Mouse (Mus musculus) midbrain, postnatal 0 days (tissue): ENCODE data around the gene Mynn. TPM values are rescaled to one million over a fixed set of nuclear protein-coding genes. Genes with fewer than 3 reads are reported as not detected.

Experiments
- ATAC-seq: fragments of 200-750 bp; cut with Nextera tagmentation; 2 replicates; pipeline ENCODE4 v1.8.0; 2017; ENCODE audit warnings: moderate number of reproducible peaks, mild to moderate bottlenecking, moderate TSS enrichment, moderate library complexity; ENCODE audit not compliant: low FRiP score
- DNase-seq: peaks from one replicate; pipeline ENCODE4 v3.0.0-alpha.2; 2015; ENCODE audit warnings: low spot score
- H3K27ac ChIP-seq: fragments of 300-500 bp; sonication (generic); 2 replicates; pipeline ENCODE4 v1.5.1; 2014; ENCODE audit warnings: low read depth, mild to moderate bottlenecking, low read length, mixed read lengths
- H3K27me3 ChIP-seq: fragments of 300-500 bp; sonication (generic); 2 replicates; pipeline ENCODE4 v1.6.1; 2014; ENCODE audit warnings: low read length, control low read depth, mixed read lengths; ENCODE audit not compliant: insufficient read depth
- H3K36me3 ChIP-seq: fragments of 300-500 bp; sonication (generic); 2 replicates; pipeline ENCODE4 v1.6.1; 2014; ENCODE audit warnings: low read length, control low read depth, mixed read lengths; ENCODE audit not compliant: insufficient read depth
- H3K4me1 ChIP-seq: fragments of 300-500 bp; sonication (generic); 2 replicates; pipeline ENCODE4 v1.6.1; 2014; ENCODE audit warnings: mild to moderate bottlenecking, control low read depth, antibody characterized with exemption, low read length, mixed read lengths; ENCODE audit not compliant: insufficient read depth
- H3K4me2 ChIP-seq: fragments of 300-500 bp; sonication (generic); 2 replicates; pipeline ENCODE4 v1.6.1; 2014; ENCODE audit warnings: low read depth, mild to moderate bottlenecking, low read length, mixed read lengths; ENCODE audit not compliant: poor library complexity, severe bottlenecking
- H3K4me3 ChIP-seq: fragments of 300-500 bp; sonication (generic); 2 replicates; pipeline ENCODE4 v1.5.1; 2014; ENCODE audit warnings: low read depth, mild to moderate bottlenecking, low read length, moderate library complexity
- H3K9ac ChIP-seq: fragments of 300-500 bp; sonication (generic); replicated peaks from 2 replicates; pipeline ENCODE4 v1.6.1; 2014; ENCODE audit warnings: mild to moderate bottlenecking, low read length, moderate library complexity, mixed read lengths; ENCODE audit not compliant: poor library complexity, severe bottlenecking
- H3K9me3 ChIP-seq: fragments of 300-500 bp; sonication (generic); 2 replicates; pipeline ENCODE4 v1.6.1; 2016; ENCODE audit warnings: low read length, control low read depth
- CTCF ChIP-seq: IDR thresholded peaks from 2 replicates; pipeline ENCODE4 v1.5.1; 2016; ENCODE audit warnings: antibody characterized with exemption, mild to moderate bottlenecking
- WGBS: fragments of 180-500 bp; shearing (Covaris S2); extraction: QIAGEN DNeasy Blood & Tissue Kit; methylation state at CpG from one replicate; pipeline ENCODE4 v1.1.7; 2014; 5-methylcytosine and 5-hydroxymethylcytosine counted together
- polyA plus RNA-seq: library from polyadenylated mRNA; unstranded; fragments of >200 nt; fragmentation: Nextera tagmentation; extraction: Ambion mirVana; gene quantifications from 2 replicates; pipeline ENCODE4 v1.2.1, GENCODE M21; 2015
- total RNA-seq: library from RNA; depleted of rRNA; stranded (reverse); fragments of >200 nt; gene quantifications from 2 replicates; pipeline ENCODE4 v1.2.3, GENCODE M21; 2014

Gene Mynn
- total and polyA plus RNA-seq, 2 experiments from 2014 or later = 17.2 to 19.0 TPM

DNA sequence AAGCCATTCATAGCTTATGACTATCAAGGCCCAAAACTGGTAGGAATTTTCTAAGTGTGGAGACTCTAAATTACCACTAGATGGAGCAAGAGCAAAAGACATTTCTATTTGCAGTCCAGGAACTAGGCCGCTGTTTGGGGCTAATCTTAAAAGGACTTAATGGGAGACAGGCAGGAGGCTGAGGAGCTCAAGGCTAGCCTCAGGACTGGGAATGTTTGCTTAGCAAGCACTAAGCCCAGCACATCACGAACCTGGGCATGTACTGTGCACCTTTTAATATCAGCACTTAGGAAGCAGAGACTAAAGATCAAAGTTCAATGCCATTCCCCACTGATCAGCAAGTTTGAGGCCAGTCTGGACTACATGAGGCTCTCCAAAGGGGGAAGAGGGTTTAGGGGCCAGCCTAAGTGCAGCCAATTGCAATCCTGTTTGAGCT lies 9.4 kb upstream of the Mynn start:
- no peaks in the 10 kb centered on the region for H3K36me3 ChIP-seq
- peak; percentile 88 for TF ChIP-seq CTCF
- no peak overlapping the region for H3K9ac ChIP-seq
- H3K4me3 ChIP-seq = no peak overlapping the region
- H3K9me3 ChIP-seq = no peaks in the 10 kb centered on the region
- no peak overlapping the region for H3K27ac ChIP-seq
- H3K4me1 ChIP-seq = no peaks in the 10 kb centered on the region
- no peak overlapping the region for H3K4me2 ChIP-seq
- 0 out of 2 replicates have a peak, but pooled peaks have one; percentile 12 for ATAC-seq
- peak; percentile 86 for DNase-seq
- WGBS = 0% methylated on average over 2 of the region's 2 CpGs
- no peaks in the 10 kb centered on the region for H3K27me3 ChIP-seq

DNA sequence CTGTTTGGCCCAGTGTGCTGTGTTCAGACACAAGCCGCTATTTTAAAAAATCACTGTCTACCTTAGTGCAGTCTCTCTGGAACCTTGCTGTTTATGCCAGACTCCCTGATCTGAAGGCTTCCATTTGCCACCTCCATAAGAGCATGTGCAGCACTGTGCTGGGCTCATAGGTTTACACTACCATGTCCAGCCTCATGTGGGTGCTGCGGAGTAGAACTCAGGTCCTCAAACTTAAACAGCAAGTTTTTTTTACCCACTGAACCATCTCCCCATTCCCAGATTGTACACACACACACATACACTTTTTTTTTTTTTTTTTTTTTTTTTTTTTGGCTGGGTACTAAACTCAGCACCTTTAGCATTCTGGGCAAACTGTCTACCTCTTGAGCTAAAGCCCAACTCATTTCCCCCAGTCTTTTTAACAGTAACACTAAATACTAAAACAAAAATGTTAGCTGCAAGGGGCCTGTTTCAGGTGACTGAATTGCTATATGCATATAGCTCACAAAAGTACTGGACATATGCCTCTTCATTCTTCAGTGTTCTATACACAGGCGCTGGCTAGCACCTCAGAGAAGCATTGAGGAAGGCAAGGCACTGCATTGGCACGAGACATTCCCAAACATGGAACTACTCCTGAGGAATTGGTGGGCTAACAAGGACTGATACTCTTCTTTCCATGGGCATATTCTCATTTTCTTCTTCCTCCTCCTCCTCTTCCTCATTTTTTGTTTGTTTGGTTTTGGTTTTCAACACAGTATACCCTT lies 8.0 kb upstream of the Mynn start:
- 78% methylated on average over 4 of the region's 4 CpGs for WGBS
- Histone ChIP-seq H3K4me1 (no peaks in the 10 kb centered on the region), H3K4me2 (no peak overlapping the region), H3K27me3 (no peaks in the 10 kb centered on the region), H3K27ac (no peak overlapping the region), H3K9me3 (no peaks in the 10 kb centered on the region), H3K36me3 (no peaks in the 10 kb centered on the region), H3K4me3 (no peak overlapping the region), H3K9ac (no peak overlapping the region)
- ATAC-seq = no peak
- TF ChIP-seq CTCF = peak; percentile 23; the same call in 1 of the 2 replicates
- DNase-seq = no peak

- WGBS = under 1% methylated on average over 60 of the region's 62 CpGs
- Histone ChIP-seq H3K27ac (peak overlapping the region; percentile 19; the same call in 1 of the 2 replicates), H3K36me3 (no peaks in the 10 kb centered on the region), H3K27me3 (no peaks in the 10 kb centered on the region), H3K9me3 (no peaks in the 10 kb centered on the region), H3K4me3 (peak overlapping the region; percentile 70), H3K4me2 (peak overlapping the region; percentile 71), H3K4me1 (no peaks in the 10 kb centered on the region), H3K9ac (peak overlapping the region; percentile 75)
- DNase-seq (peak; percentile 36), ATAC-seq (peak; percentile 39)
- no peak for TF ChIP-seq CTCF
Measured at GRCm38 (mm10) chr3:30595111-30595832, 6.6 kb upstream of the Mynn start.

DNA sequence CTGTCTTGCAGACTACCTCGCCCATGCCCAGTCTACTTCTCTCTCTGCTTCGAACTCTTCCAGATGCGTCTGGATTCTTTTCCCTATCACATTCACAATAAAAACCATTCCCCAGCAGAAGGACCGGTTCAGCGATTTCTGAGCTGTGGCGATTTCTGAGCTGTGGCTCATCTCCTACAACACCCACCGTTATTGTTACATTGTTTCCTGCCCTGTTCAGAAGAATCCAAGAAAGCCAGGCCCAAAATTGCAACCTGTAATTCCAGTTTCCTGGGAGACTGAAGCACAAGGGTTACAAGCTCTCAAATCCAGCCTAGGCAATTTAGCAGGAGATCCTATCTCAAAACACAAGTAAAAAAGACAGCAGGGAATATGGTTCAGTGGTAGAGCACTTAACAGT lies 4.6 kb upstream of the Mynn start:
- no peaks in the 10 kb centered on the region for H3K9me3 ChIP-seq
- DNase-seq (no peak), ATAC-seq (no peak)
- H3K27me3 ChIP-seq = no peaks in the 10 kb centered on the region
- H3K4me2 ChIP-seq = no peak overlapping the region
- H3K36me3 ChIP-seq = no peaks in the 10 kb centered on the region
- H3K27ac ChIP-seq = no peak overlapping the region
- no peak for TF ChIP-seq CTCF
- H3K9ac ChIP-seq = no peak overlapping the region
- H3K4me1 ChIP-seq = no peaks in the 10 kb centered on the region
- H3K4me3 ChIP-seq = no peak overlapping the region
- WGBS = 71% methylated on average over 7 of the region's 7 CpGs

DNA sequence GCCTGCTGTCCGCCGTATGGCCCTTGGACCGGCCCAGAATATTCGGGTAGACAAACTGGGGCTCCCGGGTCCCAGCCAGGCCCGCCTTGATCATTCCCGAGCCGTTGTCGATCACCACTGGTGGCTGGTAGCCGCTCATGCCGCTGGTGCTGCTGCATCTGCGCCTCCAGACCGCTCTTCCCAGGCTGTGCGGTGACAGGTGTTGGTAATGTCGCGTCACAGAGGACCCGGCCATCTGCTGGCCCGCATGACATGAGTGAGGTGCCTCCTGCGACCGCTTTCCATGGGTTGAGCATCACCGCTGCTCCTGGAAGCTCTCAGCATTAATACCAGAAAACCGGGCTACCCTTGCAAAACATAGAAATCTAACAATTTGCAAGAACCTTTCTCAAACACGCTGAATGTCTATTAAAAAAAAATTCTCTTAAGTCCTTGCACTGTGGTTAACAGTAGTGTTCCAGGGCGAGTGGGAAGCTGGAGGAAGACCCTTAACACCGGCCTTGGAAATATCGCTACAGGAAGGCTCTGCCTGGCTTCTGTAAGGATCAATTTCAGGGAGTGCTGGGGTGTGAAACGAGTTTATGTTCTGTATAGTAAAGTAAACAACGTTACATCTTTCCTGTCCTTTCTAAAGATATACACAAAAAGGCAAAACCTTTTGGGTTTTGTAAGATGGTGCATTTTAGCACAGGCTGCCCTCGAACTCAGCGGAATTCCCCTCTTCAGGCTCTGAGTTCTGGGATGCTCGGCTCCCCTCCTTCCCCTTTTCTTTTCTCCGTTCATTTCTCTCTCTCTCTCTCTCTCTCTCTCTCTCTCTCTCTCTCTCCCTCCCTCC lies 1.9 kb upstream of the Mynn start, which contains the start of gene Actrt3:
Actrt3 (minus strand) TSS at position 229 of the 835 bp plus-strand sequence.
- Histone ChIP-seq H3K27ac (peak within 1 kb of the TSS; percentile 63), H3K9ac (peak within 1 kb of the TSS; percentile 55), H3K36me3 (no peaks in the 10 kb centered on the region), H3K4me1 (0 out of 2 replicates have a peak, but pooled peaks cover 4% of the 10 kb centered on the region), H3K4me3 (peak within 1 kb of the TSS; percentile 90), H3K4me2 (peak within 1 kb of the TSS; percentile 83), H3K9me3 (no peaks in the 10 kb centered on the region), H3K27me3 (no peaks in the 10 kb centered on the region)
- WGBS = under 1% methylated on average over 32 of the region's 32 CpGs
- no peak for TF ChIP-seq CTCF
- peak; percentile 63 for DNase-seq
- ATAC-seq = no peak
